Mouse (Mus musculus): Measurements from ENCODE around the gene Samd7. TPM values are rescaled to one million over a fixed set of nuclear protein-coding genes. Genes with fewer than 3 reads are reported as not detected.

Samd7 gene
- 0.27 TPM in 2 replicates for polyA plus RNA-seq (2012; rRNA removed)

DNA sequence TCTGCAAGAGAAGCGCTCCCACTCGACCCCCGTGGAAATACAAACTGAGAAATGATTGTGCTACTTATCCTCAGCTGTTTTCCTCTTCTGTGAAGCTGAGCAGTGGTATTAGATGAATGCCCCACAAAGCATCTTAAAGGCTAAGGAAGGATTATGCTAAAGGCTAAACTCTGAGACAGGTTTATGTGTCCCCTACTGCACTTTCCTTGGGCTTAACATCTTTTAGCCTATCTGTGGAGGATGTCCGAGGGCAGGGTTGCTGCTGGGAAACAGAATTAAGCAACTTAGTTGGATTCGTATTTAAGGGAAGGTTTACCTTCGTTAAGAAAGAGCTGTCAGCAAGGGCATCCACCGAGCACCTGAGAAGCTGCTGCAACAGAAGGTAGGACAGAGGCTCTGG, at the start of gene Samd7:
Samd7 (plus strand) TSS at position 288 of the 400 bp plus-strand sequence.

DNA sequence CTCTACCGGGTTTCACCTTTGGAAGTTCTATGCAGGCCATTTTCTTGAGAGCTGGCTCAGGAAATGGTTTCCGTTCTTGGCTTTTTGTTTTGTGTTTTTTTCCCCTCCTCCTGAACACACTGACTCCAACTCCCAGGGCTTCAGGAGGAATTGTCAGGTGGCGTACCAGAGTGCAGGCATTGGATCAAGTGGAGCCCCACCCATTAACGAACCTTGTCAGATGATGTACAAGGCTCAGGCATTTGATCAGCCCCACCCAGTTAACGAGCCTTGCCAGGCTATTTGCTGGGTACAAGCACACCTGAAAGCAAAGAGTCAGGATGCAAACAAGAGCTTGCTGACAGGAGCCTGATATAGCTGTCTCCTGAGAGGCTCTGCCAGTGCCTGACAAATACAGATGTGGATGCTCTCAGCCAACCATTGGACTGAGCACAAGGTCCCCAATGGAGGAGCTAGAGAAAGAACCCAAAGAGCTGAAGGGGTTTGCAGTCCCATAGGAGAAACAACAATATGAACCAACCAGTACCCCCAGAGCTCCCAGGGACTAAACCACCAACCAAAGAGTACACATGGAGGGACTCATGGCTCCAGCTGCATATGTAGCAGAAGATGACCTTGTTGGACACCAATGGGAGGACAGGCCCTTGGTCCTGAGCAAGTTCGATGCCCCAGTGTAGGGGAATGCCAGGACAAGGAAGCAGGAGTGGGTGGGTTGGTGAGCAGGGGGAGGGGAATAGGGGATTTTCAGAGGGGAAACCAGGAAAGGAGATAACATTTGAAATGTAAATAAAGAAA, 46.2 kb upstream of the Samd7 start, which contains the start of gene Lrrc31:
Lrrc31 (minus strand) TSS at position 133 of the 795 bp plus-strand sequence.

DNA sequence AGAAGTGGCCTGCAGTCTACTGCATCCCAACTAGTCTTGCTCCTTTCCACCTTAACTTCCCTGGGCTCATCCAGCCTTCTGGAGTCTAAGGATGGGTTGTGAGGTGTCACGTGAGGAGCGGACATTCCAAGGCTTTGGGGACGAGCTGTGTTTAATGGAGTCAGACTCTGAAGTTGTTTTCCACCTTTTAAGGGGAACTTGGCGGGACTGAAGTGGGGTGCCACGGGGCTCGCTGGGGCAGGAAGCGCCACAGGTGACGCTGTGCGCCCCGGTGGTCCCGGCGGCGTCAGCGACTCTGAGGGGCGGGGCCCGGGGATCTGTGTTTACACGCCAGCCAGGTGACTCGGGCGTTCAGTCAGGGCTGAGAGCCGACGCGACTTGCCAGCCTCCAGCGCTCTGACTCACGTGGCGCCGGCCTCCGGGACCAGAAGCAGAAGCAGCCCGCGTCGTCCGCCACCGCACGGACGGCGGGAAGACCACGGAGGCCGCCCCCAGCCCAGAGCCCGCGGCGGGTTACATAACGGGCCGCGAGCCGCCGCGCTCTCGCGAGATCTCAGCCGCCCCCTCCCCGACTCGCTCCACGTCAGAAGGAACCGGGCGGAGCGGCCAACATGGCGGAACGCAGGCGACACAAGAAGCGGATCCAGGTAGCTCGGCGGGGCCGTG, 46.8 kb downstream of the Samd7 start, which contains the start of gene Sec62:
Sec62 (plus strand) TSS at position 139 of the 666 bp plus-strand sequence.

Other genes with a start within 250 kb of the Samd7 start
- gene Mecom, start 198.3 kb upstream of the Samd7 start, polyA plus RNA-seq (2012; rRNA removed), result 3.1 and 3.3 TPM in 2 replicates
- gene Actrt3, start 146.4 kb upstream of the Samd7 start, polyA plus RNA-seq (2012; rRNA removed), result 0.34 and 0.45 TPM in 2 replicates
- 17.5 and 17.8 TPM in 2 replicates for gene Mynn, start 144.2 kb upstream of the Samd7 start, polyA plus RNA-seq (2012; rRNA removed)
- gene Lrriq4, start 101.8 kb upstream of the Samd7 start, polyA plus RNA-seq (2012; rRNA removed), result 0.04 TPM in 1 of 2 replicates, not detected in the other
- gene Lrrc34, start 98.4 kb upstream of the Samd7 start, polyA plus RNA-seq (2012; rRNA removed), result 0.34 and 0.68 TPM in 2 replicates
- 0.12 TPM in 1 of 2 replicates, not detected in the other for gene Lrrc31, start 46.5 kb upstream of the Samd7 start, polyA plus RNA-seq (2012; rRNA removed)
- 58.7 and 63.7 TPM in 2 replicates for gene Sec62, start 46.6 kb downstream of the Samd7 start, polyA plus RNA-seq (2012; rRNA removed)
- gene Gpr160, start 109.7 kb downstream of the Samd7 start, polyA plus RNA-seq (2012; rRNA removed), result 0.96 and 1.3 TPM in 2 replicates
- 19.0 TPM in 2 replicates for gene Phc3, start 223.1 kb downstream of the Samd7 start, polyA plus RNA-seq (2012; rRNA removed)
- 40.5 and 42.7 TPM in 2 replicates for gene Prkci, start 249.5 kb downstream of the Samd7 start, polyA plus RNA-seq (2012; rRNA removed)

Data from central nervous system, embryonic 18 days (tissue).